Mouse (Mus musculus) liver, adult 2 months (tissue): ENCODE measurements around the gene Nkx2-5. TPM values are rescaled to one million over a fixed set of nuclear protein-coding genes. Genes with fewer than 3 reads are reported as not detected.

ENCODE experiments used
- DNase-seq: peaks from one replicate; pipeline ENCODE4 v3.0.0-alpha.2; 2011; ENCODE audit warnings: low read depth, low spot score; ENCODE audit errors: extremely low read depth
- H3K27ac ChIP-seq: fragments of 200-500 bp; replicated peaks from 2 replicates; pipeline ENCODE4 v1.5.1; 2012; ENCODE audit warnings: low read depth, mild to moderate bottlenecking, control low read depth, inconsistent platforms, low read length; ENCODE audit not compliant: insufficient read depth
- H3K27me3 ChIP-seq: fragments of 200-500 bp; 2 replicates; pipeline ENCODE4 v1.6.1; 2012; ENCODE audit warnings: mild to moderate bottlenecking, moderate library complexity, low read length, inconsistent platforms; ENCODE audit not compliant: control insufficient read depth, insufficient read depth
- H3K36me3 ChIP-seq: fragments of 200-500 bp; 2 replicates; pipeline ENCODE4 v1.6.1; 2012; ENCODE audit warnings: low read length, inconsistent platforms; ENCODE audit not compliant: control insufficient read depth, insufficient read depth
- H3K4me1 ChIP-seq: fragments of 200-500 bp; 2 replicates; pipeline ENCODE4 v1.6.1; 2011; ENCODE audit warnings: low read length; ENCODE audit not compliant: control insufficient read depth, insufficient read depth
- H3K4me3 ChIP-seq: fragments of 200-500 bp; 2 replicates; pipeline ENCODE4 v1.5.1; 2011; ENCODE audit warnings: low read depth, mild to moderate bottlenecking, control low read depth, low read length, moderate library complexity; ENCODE audit not compliant: insufficient read depth
- H3K79me2 ChIP-seq: fragments of 200-500 bp; 2 replicates; pipeline ENCODE4 v1.6.1; 2012; ENCODE audit warnings: inconsistent platforms, mild to moderate bottlenecking, low read length, moderate library complexity; ENCODE audit not compliant: control insufficient read depth, insufficient read depth
- H3K9ac ChIP-seq: fragments of 200-500 bp; 2 replicates; pipeline ENCODE4 v1.6.1; 2012; ENCODE audit warnings: low read depth, mild to moderate bottlenecking, control low read depth, inconsistent platforms, low read length
- CTCF ChIP-seq: fragments of 200-500 bp; IDR thresholded peaks from 2 replicates; pipeline ENCODE4 v1.5.1; 2011; ENCODE audit warnings: low read depth, low read length, control low read depth
- POLR2A ChIP-seq: fragments of 200-500 bp; IDR thresholded peaks from 2 replicates; pipeline ENCODE4 v1.6.1; 2011; ENCODE audit warnings: low read length, control low read depth; ENCODE audit not compliant: insufficient read depth; ENCODE audit errors: extremely low read depth
- WGBS: fragments of 180-500 bp; shearing (Covaris S2); methylation state at CpG from one replicate; pipeline ENCODE4 v1.1.7; 2018; 5-methylcytosine and 5-hydroxymethylcytosine counted together
- polyA plus RNA-seq: library from polyadenylated mRNA; depleted of rRNA; stranded (reverse); fragments of >200 nt; gene quantifications from 2 replicates; pipeline ENCODE4 v1.2.3, GENCODE M21; 2012
- total RNA-seq: library from RNA; depleted of rRNA; stranded (reverse); fragments of >200 nt; gene quantifications from 2 replicates; pipeline ENCODE4 v1.2.3, GENCODE M21; 2014

Nkx2-5 gene
- total and polyA plus RNA-seq, 2 experiments = not detected

- H3K27me3 ChIP-seq = peaks cover 24% of the 10 kb centered on the region
- no peaks in the 10 kb centered on the region for H3K4me1 ChIP-seq
- no peak for DNase-seq
- H3K9ac ChIP-seq = no peak overlapping the region
- WGBS = 88% methylated on average over 5 of the region's 5 CpGs
- H3K36me3 ChIP-seq = no peaks in the 10 kb centered on the region
- H3K4me3 ChIP-seq = no peak overlapping the region
- no peak overlapping the region for H3K27ac ChIP-seq
- no peaks in the 10 kb centered on the region for H3K79me2 ChIP-seq
- TF ChIP-seq CTCF (no peak), POLR2A (no peak)
Observed at GRCm38 (mm10) chr17:26834302-26834965, 10.4 kb downstream of the Nkx2-5 start.

- no peaks in the 10 kb centered on the region for H3K4me1 ChIP-seq
- no peak overlapping the region for H3K27ac ChIP-seq
- H3K27me3 ChIP-seq = peaks cover 18% of the 10 kb centered on the region
- WGBS = 87% methylated on average over 2 of the region's 2 CpGs
- no peaks in the 10 kb centered on the region for H3K36me3 ChIP-seq
- no peak overlapping the region for H3K9ac ChIP-seq
- H3K4me3 ChIP-seq = no peak overlapping the region
- H3K79me2 ChIP-seq = no peaks in the 10 kb centered on the region
- TF ChIP-seq CTCF = no peak
- no peak for TF ChIP-seq POLR2A
- DNase-seq = no peak
Observed at GRCm38 (mm10) chr17:26833806-26834205, 11.0 kb downstream of the Nkx2-5 start.

GRCm38 (mm10) chr17:26826131-26826530 lies 18.7 kb downstream of the Nkx2-5 start:
- Histone ChIP-seq H3K4me3 (no peak overlapping the region), H3K27ac (no peak overlapping the region), H3K27me3 (no peaks in the 10 kb centered on the region), H3K9ac (no peak overlapping the region), H3K4me1 (no peaks in the 10 kb centered on the region), H3K36me3 (no peaks in the 10 kb centered on the region), H3K79me2 (no peaks in the 10 kb centered on the region)
- TF ChIP-seq POLR2A (no peak), CTCF (no peak)
- WGBS = 68% methylated on average over 17 of the region's 17 CpGs
- DNase-seq = no peak

GRCm38 (mm10) chr17:26817776-26818175 lies 27.0 kb downstream of the Nkx2-5 start:
- Histone ChIP-seq H3K9ac (no peak overlapping the region), H3K4me1 (no peaks in the 10 kb centered on the region), H3K36me3 (no peaks in the 10 kb centered on the region), H3K4me3 (no peak overlapping the region), H3K27ac (no peak overlapping the region), H3K79me2 (no peaks in the 10 kb centered on the region), H3K27me3 (no peaks in the 10 kb centered on the region)
- TF ChIP-seq POLR2A (no peak), CTCF (no peak)
- DNase-seq = no peak

GRCm38 (mm10) chr17:26816810-26817209 lies 28.0 kb downstream of the Nkx2-5 start:
- Histone ChIP-seq H3K4me3 (no peak overlapping the region), H3K4me1 (no peaks in the 10 kb centered on the region), H3K9ac (no peak overlapping the region), H3K27me3 (no peaks in the 10 kb centered on the region), H3K27ac (no peak overlapping the region), H3K79me2 (no peaks in the 10 kb centered on the region), H3K36me3 (no peaks in the 10 kb centered on the region)
- no peak for TF ChIP-seq CTCF
- TF ChIP-seq POLR2A = no peak
- no peak for DNase-seq
- WGBS = 81% methylated on average over 6 of the region's 6 CpGs

- Histone ChIP-seq H3K36me3 (no peaks in the 10 kb centered on the region), H3K9ac (no peak overlapping the region), H3K27ac (no peak overlapping the region), H3K27me3 (no peaks in the 10 kb centered on the region), H3K4me3 (no peak overlapping the region), H3K4me1 (no peaks in the 10 kb centered on the region), H3K79me2 (no peaks in the 10 kb centered on the region)
- DNase-seq = no peak
- no peak for TF ChIP-seq CTCF
- no peak for TF ChIP-seq POLR2A
- WGBS = 68% methylated on average over 9 of the region's 9 CpGs
Observed at GRCm38 (mm10) chr17:26813497-26813896, 31.3 kb downstream of the Nkx2-5 start.
